Mouse (Mus musculus): Measurements from ENCODE around the gene Acot7.

The Acot7 gene

DNA sequence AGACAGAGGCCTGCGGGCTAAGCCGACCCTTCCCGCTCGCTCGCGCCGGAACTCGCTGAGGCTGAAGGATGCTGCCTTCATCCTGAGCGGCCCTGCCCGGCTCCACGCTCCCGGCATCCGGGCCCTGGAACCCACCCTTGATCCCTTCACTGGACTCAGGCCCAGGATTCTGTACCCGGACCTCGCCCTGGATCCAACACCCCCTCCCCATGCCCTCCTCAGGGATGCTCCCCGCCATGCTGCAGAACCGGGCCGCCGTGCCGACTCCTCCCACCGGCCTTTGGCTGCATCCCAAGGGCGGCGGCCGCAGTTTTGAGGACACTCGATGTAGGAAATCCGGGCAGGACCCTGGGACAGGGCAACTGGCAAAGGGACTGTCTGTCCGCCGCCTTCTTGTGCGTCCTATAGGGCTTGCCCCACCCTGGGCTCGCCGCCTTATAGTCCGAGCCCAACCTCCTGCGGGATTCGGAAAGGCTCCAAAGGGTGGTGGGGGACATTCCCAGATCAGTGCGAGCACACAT is 470 bp downstream of the Acot7 start:
- in situ Hi-C loops (cut with MseI, MboI), result loop anchor here in 1 of 2 experiments (5.0 to 10.0 kb wide), 2 partner anchors 34 to 106 kb away; no protein-coding TSS in a partner anchor

DNA sequence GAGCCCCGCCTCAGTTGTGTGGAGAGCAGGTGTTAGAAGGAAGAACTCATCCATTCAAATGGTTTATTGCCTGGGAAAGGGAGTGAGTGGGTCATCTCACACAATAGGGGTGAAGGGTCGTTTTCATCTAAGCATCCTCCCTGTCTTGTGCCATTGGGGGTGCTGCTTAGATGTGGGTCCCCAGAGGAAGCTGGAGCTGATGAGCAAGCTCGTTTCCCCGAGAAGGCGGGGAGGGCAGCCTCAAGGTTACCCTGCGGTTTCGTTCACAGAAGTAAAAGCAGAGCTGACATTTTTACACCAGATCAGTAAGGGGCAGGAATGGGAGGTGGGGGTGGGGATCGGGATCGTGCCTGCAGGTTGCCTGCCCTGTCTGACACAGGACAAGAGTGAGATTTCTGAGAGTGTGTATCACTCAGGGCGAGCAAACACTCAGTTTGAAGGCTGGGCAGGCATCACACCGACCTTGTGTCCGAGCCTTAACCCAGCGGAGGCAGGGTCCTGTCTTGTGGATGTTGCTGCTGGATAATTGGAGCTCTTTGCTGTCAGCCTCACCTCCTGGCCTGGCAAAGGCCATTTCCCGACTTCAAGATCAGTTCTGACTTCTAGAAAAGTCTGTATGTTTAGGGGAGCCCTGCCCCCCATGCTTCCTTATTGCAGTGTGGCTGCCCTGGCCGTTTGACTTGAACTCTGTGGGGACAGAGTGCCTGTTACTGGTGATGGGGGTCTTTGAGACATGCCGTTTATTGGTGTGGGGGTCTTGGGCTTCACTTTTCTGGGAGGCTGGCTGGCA is 1.2 kb downstream of the Acot7 start:
- in situ Hi-C loops (cut with MseI, MboI), result loop anchor here in 1 of 2 experiments (5.0 to 10.0 kb wide), 2 partner anchors 33 to 106 kb away; no protein-coding TSS in a partner anchor

DNA sequence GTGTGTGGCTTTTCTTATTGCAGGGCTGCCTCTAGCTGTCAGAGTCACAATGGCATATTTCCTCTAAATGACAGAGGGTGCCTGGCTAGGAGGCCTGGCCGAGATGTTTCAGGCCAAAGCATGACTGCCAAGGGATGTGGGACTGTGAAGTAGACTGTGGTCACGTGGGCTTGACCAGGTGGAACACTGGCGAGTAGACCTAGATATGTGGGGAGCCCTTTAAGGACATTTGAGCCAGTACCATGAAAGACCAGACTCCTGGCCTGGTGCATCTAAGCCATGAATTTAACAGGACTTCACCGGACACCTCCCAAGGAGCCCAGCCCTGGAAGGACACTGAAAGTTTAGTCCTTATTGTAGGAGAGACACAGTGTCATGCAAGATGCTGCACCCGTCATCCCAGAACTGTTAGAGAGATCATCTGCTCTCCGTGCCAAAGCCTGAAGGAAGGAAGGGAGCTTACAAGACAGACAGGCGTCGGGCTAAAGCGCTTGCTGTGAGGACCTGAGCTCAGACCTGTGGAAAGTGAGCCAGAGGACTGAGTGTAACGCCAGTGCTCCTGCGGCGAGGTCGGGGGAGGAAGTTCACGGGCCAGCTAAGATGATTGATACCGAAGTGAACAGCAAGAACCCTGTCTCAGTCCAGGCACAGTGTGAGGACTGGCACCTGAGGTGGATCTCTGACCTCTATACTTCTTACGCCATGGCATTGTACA is 2.2 kb downstream of the Acot7 start:
- in situ Hi-C loops (cut with MseI, MboI), result loop anchor here in 1 of 2 experiments (5.0 to 10.0 kb wide), 2 partner anchors 32 to 105 kb away; no protein-coding TSS in a partner anchor

DNA sequence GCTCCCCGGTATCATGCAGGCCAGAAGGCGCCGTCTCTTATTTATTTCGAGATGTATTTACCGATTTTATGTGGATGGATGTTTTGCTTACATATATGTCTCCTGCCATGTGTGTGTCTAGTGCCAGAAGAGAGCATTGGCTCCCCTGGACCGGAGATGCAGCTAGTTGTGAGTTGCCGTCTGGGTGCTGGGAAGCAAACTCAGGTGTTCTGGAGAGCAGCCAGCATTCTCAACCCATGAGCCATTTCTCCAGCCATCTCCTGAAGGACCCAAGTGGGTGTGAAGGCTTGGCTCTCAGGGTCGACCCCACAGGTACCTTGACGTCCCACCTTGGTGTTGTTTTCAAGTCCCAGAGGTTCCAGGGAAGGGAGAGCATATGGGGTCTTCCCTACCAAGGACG is 4.3 kb downstream of the Acot7 start:
- in situ Hi-C loops (cut with MseI, MboI), result no loop called here

DNA sequence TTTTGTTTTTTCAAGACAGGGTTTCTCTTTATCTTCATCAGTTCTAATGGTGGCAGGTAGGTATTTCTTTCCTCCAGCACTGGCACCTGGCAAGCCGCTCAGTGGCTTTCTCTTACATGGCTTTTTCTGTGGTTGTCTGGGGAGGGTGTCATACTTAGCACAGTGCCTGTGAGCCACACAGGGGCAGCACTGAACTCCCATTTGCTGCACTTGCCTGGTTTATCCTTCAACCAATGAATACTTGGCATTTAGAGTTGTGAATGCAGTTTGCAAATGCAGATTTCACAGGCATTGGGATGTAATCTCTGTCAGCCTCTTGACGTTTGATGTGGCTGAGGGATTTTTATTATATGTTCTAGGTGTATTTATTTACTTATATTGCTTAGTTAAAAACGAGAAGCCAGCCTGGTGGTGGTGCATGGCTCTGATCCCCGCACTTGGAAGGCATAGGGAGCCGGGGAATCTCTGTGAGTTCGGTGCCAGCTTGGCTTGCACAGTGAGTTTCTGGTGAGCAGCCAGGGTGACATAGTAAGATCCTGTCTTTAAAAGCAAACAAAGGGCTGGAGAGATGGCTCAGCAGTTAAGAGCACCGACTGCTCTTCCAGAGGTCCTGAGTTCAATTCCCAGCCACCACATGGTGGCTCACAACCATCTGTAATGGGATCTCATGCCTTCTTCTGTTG is 6.6 kb downstream of the Acot7 start:
- in situ Hi-C loops (cut with MseI, MboI), result no loop called here

DNA sequence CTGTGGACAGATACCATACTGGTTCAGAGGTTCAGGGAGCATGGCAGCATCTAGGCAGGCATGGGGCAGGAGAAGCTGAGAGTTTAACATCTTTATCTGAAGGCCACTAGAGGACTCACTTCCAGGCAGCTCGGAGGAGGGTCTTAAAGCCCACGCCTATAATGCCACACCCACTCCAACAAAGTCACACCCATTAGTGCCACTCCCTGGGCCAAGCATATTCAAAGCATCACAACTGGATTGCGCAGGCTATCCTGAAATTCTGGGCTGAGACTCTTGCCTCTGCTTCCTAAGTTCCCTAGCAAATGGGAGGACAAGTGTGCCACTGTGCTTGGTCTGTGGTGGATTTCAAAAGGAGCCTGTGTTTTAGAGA is 7.2 kb downstream of the Acot7 start:
- in situ Hi-C loops (cut with MseI, MboI), result no loop called here

DNA sequence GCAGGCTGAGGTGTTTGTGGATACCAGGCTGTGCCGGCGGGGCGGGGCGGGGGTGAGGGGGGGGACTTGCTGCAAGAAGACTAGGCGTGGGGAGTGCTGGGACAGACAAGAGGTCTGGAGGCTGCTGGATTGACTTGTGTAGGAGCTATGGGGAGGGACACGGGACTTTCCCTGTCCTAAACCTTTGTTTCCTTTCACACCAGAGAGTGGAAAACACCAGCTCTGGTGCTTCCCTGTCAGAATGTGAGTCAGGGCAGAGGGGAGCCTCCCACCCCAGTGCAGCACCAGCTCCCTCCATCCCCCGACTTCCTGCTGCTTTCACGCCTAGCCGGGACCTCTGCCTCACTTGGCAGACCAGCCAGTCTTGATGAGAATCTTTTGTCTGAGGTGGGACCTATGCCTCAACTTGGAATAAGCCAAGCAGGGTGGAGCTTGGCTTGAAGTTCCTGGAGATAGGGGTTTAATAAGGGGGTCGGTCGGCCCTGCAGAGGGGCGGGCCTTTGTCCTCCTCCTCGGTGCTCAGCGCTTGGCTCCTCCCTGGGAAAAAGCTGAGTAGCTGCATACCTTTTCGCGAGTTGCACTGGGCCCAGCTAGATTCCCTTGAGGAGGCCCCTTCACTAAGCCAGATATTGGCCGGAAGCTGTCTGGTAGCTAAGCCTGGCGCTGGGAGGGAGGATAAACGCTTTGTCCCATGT is 7.7 kb downstream of the Acot7 start:
- in situ Hi-C loops (cut with MseI, MboI), result no loop called here

DNA sequence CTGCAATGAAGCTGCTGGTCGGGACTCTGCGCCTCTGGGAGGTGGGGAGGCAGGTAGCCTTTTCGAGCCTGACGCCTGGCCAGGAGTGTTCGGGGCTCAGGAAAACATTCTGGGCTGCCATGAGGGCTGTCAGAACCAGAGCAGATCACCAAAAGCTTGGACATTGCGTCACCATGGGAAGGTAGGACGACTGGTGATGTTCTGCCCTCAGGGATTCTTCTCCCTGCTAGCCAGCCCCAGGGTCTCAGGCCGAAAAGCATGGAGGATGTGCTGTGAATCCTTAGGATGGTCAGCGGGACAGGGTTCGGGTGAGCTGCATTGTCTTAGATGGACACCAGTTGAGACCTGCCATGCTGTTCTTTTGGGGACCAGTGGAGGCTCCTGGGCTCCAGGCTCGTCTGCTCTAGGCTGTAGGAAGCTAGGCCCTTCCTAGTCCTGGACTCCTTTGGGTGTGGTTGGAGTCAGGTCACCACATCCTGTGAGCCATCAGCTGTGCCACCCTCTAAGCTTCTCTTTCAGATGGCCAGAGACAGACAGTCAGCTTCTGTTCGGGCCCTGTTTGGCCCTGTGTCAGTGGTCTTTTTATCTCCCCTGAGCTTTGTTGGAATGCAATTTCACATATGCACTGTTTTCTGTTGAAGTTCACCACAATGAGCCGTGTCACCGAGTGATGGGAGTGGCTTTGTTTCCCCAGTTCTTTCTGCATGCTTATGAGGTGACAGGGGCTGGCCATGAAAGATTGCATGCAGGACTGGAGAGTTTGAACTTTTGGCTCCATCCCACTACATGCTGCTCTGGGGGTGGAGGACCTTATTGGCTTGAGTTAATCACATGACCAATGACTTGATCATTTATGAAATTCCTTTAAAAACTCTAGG is 8.5 kb downstream of the Acot7 start:
- in situ Hi-C loops (cut with MseI, MboI), result no loop called here

DNA sequence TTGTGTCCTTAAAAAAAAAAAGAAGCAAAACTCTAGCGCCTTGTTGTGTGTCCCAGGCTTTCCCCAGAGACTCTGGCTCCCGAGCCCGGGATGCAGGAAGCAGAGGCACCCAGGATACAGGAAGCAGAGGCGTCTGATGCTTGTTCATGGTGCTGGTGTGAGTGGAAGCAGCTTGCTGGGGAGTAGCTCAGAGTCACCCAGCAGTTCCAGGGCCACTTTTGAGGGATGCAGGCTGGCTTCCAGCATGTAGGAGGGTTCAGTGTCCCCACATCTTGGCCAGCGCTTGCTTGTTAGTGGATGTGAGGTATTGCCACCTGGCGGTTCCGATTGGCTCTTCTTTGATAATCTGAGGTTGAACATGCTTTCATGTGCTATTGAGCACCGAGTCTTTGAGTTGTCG is 9.2 kb downstream of the Acot7 start:
- in situ Hi-C loops (cut with MseI, MboI), result no loop called here

DNA sequence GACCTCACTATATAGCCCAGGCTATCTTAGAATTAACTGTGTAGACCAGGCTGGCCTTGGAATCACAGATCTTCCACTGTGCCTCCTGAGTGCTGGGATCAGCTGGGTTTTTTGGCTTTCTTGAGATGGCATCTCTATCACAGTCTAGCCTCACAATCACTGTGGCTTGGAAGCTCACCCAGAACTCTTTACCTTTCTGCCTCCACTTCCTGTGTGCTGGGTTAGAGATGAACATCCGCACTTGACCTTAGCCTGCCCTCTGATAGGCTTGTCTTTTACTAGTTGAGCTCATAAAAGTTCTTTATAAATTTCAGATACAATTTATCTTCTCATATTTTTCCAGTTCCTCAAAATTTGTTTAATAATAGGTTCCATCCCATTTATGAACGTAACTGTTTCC is 10.7 kb downstream of the Acot7 start:
- in situ Hi-C loops (cut with MseI, MboI), result no loop called here

DNA sequence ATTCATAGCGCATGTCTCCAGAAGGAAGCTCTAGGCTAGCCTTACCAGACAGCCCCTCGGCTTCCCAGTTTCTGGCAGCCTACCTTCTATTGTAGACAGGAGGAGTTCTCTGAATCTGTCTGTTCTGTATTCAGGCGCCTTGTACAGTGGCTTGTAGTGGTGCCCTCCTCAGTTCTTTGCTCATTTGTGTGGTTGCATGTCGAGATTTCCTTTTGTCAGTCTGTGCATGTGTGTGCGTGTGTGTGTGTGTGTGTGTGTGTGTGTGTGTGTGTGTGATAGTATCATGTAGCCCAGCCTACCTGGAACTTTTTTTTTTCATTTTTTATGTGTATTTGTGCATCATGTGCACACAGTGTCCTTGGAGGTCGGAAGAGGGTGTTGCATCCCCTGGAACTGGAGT is 11.1 kb downstream of the Acot7 start:
- in situ Hi-C loops (cut with MseI, MboI), result no loop called here

DNA sequence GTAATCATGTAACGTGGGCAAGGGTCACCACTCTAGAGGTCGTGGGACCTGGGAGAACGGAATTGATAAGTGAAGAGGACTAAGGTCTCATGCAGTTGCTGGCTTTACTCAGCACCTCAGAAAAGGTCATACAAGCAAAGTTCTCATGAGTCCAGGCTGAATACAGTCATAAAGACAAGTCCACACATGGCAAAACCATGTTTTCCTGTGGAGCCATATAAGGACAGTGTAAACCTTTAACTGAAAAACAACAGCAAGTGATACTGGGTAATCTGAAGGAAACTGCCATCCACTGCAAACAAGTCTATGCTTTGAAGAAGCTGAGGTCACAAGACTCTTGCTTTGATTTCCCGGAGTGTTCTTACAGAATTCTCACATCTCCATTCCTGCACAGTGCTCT is 11.8 kb downstream of the Acot7 start:
- in situ Hi-C loops (cut with MseI, MboI), result no loop called here

DNA sequence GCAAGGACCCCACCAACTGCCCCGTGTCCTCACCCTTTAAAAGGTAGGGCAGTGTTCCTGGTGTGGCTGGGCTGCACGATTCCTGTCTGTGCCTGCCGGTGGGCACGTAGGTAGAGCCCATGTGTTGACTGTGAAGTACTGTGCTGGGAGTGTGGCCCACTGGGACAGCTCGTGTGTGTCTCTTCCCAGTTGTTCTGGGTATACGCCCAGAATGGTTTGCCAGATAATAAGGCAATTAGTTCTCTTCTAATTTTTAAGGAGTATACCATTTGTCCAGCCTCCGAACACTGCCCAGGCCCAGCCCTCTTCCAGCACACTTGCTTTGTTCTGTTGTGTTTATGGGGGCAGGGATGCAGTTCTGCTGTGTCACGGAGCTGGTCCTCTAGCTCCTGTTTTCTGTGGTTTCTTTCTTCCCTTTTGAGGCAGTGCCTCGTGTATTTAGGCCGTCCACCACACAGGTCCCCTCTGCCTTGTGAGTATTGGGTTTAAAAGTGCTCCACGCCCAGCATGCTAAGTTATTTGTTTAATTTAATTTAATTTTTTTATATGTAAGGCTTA is 12.2 kb downstream of the Acot7 start:
- in situ Hi-C loops (cut with MseI, MboI), result no loop called here

DNA sequence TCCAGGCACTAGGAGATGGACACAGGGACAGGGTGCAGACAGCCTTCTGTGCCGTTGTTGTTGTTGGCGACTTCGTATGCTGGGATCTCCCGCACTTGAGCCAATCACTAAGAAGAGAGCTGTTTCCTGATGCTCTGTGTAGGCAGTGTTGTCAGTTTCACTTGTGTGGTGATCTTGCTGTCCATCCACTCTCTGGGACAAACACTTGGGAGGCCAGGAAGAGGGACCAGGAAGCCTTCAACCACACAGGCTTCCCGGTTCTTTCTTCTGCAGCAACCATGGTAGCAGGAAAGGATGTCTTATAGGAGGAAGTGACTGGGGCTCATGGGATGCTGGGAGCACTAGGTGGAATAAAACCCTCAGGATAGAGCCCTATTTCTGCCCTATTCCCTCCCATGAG is 12.8 kb downstream of the Acot7 start:
- in situ Hi-C loops (cut with MseI, MboI), result no loop called here

DNA sequence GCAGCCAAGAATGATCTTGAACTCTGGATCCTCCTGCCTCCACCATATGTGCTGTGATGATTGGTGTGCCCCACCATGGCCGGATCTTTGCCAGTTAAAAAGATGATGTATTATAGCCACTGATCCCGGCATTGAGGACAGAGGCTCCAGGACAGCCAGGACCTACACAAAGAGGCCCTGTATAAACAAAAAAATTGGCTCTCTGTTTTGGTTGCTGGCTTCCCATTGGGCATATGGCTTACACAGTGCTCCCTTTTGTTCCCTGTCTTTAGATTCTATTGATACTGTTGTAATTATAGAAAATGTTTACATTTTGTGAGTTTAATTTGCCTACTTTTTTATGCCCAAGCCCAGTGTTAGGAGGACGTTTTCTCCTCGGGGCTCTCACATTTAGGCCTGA is 14.6 kb downstream of the Acot7 start:
- in situ Hi-C loops (cut with MseI, MboI), result no loop called here

DNA sequence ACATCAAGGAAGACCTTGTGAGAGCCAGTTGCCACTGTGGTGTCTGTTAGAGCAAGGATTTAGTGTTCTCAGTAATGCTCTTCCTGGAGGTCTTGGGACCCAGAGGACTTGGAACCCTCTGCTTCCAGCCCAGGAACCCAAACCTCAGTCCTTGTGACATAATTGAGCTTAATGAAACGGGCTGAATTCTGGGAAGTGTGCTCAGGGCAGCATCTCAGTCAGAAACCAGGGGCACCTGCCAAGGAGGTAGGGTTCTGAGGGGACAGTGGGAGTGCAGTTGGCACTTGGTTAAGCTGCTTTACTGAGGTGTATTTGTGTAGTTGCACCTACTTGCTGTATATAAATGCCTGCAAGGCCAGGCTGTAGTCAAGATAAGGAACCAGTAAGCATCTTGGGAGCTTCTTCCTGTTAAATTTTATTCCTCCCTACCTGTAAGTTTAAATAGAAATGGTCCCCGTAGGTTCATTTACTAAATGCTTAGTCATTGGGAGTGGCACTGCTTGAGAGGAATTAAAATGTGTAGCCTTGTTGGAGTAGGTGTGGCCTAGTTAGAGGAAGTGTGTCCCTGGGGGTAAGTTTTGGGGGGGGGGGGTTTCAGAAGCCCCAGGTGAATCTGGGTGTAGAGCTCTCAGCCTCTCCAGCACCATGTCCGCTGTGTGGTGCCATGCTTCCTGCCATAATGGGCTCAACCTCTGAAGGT is 16.7 kb downstream of the Acot7 start:
- in situ Hi-C loops (cut with MseI, MboI), result no loop called here

DNA sequence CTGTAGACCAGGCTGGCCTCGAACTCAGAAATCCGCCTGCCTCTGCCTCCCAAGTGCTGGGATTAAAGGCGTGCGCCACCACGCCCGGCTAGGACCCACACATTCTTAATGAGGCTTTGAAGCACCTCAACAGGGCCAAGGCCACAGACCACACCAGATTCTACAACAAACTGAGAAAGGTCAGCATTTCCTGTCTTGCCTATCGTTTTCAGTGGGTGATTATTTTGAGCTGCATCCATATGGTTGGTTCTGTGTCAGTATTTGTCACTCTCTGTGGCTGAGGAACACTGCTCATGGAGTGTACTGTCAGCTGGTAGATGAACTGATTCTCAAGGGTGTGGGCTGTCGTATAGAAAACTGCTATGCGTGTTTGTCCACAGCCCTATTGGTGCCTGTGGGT is 18.3 kb downstream of the Acot7 start:
- in situ Hi-C loops (cut with MseI, MboI), result no loop called here

DNA sequence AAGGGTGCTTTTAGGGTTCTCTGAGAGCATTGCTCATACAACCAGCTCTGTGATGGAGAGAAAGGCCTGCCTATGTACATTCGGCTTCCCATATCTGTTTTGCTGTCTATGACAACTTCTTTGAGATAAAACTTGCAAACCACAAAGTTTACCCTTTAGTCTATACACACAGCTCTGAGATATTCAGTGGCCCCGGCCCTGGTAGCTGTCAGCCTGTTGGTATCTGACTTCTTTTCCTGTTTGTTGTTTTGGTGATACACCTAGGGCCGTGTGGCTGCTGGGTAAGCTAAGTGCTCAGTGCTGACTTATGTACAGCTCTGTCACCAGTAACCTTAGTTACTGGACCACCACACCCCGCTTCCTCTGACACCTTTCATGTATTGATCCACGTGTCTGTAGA is 19.6 kb downstream of the Acot7 start:
- in situ Hi-C loops (cut with MseI, MboI), result no loop called here

DNA sequence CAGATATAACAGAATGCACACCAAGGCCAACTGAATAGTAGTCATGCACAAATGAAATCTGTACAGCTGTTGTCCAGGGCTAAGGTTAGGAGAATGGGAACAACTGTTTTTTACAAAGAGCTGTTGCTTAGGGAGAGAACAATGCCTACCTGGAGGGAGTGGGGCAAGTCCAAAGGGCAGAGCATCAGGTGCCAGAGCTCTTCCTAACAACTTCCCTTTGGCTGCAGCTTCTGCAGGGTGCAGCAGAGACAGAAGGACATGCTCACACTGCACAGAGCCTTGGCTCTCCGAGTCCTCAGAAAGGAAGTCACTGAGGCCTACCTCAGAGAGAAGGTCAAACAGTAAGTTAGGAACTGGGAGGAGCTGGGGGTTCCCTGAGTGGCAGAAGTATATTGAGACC is 21.7 kb downstream of the Acot7 start:
- in situ Hi-C loops (cut with MseI, MboI), result no loop called here

DNA sequence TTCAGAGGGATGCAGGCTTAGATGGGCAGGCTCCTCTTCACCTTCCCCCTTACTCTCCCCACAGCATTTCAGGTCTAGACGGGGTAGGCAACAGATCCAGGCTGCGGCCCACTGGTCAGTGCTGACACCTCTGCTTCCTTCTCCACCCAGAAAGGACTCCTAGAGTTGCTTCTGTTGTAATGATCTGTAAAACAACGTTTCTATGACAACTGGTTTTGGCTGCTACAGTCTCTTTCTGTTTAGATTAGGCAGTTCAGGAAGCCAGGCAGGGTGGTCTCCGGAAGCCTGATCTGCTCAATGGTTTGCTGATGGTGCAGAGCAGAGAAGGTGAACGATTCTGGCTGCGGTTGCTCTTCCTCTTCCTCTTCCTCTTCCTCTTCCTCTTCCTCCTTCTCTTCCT is 23.6 kb downstream of the Acot7 start:
- in situ Hi-C loops (cut with MseI, MboI), result no loop called here

All from mouse trophoblast stem cell (cell line).